Mouse (Mus musculus) left cerebral cortex, postnatal 14 days (tissue): Measurements from ENCODE around the gene Rassf4. TPM values are rescaled to one million over a fixed set of nuclear protein-coding genes. Genes with fewer than 3 reads are reported as not detected.
"Not testable (repeated sequence)": the region's sequence is repeated elsewhere in the genome, so short reads cannot be mapped to it uniquely, and the experiment has no call there.

ENCODE experiments used
- DNase-seq, 2 experiments: peaks; one replicate each; pipeline ENCODE4 v3.0.0; 2021 to 2022; ENCODE audit warnings: low spot score in 2 of 2, mixed read lengths in 1 of 2
- intact Hi-C: fragments of 180-260 bp; cut with DNase I; formaldehyde crosslinking; loops from one replicate; pipeline ENCODE4 v1.15.1; 2025
- total RNA-seq, 2 experiments: library from RNA; stranded (reverse); gene quantifications; 2 replicates each; pipeline ENCODE4 v1.2.3; 2021

Rassf4 gene
- total RNA-seq, 2 experiments from 2014 or later = 4.3 to 5.0 TPM

DNA sequence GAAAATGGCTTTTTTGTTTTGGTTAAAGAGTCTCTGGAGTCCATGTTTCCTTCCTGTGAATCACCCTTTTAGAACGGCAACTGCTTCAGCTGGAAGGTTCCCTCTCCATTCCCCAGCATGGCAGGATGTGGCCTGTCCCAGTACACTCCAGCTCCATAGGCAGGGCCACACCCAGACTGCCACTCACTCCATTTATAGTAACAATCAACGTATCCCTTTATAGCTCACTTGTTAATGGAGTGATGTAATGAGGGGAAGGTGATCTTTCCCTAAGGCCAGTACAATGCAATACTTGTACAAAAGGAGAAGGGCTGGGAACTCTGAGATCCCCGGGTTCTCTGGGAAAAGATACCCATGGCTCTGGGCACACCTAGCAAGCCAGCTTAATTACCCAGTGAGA, 29.4 kb downstream of the Rassf4 start:
- intact Hi-C loops = no loop called here
- no peak for DNase-seq

DNA sequence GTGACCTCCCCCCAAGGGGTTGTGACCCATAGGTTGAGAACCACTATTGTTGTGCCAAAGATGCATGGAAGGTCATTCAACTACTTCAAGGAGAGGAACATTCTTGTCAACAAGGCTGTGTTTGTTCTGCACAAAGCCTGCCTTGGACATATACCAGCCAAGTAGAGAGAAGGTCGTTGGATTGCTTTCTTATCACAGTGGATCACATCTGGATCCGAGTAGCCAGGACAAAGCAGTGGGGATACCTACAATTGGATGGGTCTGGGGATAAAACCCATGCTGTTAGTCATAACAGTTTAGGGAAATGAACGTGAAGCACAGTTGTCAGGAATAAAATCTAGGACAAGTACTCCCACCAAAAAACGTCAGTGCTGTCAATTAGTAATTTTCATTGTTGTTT, 29.9 kb downstream of the Rassf4 start:
- DNase-seq = no peak
- intact Hi-C loops = no loop called here

DNA sequence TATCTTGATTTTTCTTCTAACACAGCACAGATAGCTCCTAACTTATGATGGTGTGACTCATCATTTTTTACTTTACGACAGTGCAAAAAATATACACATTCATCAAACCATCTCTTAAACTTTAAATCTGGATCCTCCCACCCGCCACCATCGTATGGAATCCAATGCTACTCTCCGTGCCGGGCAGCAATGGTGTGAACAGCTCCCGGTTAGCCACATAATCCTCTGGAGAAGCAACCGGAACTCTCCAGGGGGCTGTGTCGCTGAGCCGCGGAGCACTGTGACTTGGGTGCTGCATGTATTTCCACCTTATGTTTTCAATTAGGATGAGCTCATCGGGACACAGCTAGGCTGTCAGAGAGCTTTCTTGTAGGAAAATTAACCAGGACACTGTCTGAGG, 30.8 kb downstream of the Rassf4 start:
- peak; percentile 61 to 68 for DNase-seq
- intact Hi-C loops = no loop called here

DNA sequence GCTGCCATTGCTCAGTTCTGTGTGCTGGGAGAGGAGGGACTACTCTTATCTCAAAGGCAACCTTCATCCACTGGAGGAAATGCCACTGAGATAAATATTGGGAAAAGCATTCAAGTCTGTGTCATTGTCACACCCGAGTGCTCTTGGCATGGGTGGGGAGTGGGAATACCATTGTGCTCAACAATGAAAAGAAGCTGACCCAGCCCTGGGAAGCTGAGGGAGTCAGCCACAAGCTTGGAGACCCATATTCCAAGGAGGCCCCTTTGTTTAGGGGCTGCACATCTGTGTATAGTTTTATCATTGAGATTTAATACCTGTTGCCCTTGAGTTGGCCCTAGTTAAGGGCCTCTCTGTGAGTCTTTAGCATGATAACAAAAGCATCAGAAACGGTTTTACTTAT, 34.1 kb downstream of the Rassf4 start:
- intact Hi-C loops = no loop called here
- no peak for DNase-seq

DNA sequence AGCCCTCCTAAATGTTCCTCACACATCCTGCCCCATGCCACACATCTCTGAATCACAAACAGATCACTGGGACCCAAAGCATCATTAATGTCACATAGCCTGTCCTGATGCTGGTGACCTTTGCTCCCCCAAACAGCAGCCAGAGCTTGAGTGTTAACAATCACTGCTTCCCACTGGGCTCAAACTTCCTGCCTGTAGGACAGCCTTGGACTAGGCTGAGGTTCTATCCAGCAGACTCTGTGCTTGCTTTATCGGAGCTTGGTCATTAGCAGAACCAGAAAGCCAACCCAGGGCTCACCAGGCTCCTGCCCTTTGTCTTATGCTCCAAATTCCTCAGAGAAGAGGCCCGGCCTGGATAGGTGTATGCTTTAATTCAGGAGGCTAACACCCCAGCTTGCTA, 34.9 kb downstream of the Rassf4 start:
- no peak for DNase-seq

DNA sequence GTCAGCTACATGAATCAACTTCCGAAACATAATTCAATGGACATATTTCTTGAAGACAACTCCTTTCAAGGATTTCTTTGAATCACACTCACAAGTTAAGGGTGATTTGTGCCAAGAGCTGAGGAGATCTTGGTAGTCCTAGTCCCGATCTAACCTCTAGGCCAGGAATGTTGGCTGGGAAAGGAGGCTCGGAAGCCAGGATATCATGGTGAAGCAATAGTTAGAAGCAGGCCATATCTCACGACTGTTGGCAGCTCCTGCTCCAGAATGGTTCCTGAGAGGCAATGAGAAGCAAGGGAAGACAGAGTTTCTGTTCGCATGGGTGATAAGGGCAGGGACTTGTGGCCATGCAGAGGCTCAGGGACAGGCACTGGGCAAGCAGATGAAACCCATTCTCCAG, 36.3 kb downstream of the Rassf4 start:
- intact Hi-C loops = no loop called here
- no peak for DNase-seq

More for the DNA sequence above, 34.9 kb downstream of the Rassf4 start:
- intact Hi-C loops = no loop called here

DNA sequence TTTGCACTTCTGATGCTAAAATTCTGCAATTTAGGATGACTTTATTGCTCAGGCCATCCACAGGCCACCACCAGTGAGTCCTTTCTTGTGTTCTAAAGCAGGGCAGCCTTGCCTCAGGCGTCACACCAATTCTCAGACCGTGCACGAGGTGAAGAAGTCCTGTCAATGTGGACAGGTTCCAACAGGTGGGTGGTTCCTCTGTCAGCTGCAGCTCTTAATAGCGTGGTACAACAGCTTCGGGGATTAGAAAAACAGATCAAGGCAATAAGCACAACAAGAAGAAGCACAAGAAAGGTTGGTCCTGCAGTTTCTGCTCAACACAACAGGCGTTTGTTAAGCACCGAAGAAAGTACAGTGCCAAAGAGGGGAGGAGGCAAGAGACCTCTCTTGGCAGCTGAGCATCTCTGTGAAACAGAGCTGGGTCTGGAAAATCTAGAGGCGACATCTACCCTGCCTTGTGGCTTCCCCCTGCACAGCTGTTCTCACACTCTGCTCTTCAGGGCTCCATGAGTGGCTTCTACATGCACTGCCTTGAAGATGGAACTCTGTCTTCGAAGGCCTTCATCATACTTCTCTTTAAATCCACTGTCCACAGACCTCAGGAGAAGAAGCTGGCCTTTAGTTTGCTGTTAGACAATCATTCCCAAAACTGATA, 37.0 kb downstream of the Rassf4 start:
- no peak for DNase-seq
- intact Hi-C loops = no loop called here

DNA sequence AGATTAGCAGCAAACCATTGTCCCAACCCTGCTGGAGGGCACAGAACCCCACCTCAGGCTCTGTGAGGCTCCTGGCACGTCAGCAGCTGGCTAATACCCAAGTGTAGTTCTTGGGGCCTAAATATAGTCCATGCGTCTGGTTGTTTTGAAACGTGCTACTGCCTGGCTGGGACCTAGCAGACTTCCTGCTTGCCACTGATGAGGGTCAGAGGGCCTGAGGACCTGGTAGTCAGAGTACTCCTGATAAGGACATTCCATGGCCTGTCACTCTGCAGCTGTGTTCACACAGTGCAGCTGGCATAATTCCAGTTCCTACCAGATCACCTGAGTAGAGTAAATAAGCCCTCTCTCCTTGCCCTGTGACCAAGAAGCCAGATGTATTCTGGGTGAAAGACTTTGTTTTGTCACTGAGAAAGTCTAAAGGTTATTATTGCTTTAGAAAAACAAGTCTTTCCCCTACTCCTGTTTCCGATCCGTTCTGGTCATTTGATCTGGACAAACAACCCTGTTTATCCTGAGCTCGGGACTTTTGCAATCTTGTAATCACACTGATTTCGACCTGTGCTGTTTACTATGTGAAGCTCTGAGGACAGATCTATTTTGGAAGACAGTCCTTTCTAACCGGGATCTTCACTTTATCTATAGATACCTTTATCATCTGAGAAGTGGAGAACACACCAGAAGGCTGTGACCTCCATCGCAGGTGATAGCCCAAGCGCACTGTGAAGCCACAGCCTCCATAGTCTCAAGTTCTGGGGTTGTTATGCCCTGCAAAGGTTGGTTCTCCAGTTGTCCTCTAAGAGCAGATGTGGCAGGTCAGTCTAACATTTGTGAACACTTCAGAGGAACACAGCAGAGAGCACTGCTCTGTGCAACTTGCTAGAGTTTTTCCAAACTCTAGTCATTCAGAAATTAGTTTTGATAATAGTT, 38.2 kb downstream of the Rassf4 start:
- DNase-seq = peak in 1 of 2 experiments; percentile 52
- intact Hi-C loops = no loop called here

DNA sequence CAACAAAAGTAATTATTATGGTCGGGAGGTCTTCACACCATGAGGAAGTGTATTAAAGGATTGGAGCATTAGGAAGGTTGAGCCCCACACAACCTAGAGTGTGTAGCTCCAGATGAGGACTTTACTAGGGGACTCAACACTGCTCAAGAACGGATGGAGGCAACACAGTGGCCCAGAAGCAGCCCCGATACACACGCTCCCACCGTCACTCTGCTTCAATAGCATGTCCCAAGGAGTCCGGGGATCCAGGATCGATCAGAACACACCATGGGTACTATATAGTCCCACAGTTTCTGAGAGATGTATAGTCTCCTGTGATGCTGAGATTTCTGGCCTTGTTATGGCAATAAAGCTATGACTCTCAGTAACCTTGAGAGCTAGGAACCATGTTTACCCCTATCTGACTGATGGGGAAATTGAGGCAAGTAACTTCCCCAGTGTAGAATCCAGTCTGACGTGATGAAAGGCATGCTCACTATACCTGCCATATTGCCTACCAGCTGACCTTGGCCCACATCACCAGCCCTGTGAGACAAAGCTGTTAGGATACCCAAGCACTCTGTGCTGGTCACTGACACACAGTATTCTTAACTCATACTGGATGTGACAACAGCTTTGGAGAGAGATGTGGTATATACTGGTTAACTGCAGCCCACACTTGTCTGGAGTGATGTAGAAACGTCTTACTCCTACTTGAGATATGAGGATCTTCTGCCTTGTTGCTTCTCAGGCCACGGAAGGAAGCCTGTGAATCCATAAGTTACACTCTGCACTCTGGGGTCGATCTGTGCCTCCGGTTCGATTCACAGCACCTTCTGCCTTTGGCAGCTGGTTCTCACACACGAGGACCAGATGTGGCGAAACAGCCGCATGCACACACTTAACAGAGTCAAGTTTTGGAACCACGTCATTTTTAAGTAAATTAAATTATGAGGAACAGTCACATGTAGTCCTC, 39.7 kb downstream of the Rassf4 start:
- intact Hi-C loops = no loop called here
- DNase-seq = no peak

DNA sequence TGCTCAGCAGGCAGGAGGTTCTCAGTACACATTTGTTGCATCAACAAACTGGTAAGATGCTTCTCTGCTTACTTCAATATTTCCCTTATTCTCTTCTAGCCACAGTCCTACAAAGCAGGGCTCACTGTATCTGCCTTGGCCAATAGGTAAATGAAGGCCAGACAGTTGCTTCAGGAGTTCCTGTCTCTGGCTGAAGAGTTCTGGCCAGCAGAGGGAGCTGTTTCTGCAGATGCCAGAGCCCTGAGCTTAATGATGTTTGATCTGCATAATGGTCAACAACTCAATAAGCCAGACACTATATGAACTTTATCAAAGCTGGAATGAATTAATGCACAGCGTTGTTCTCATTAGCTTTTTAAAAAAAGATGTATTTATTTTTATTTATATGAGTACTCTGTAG, 41.6 kb downstream of the Rassf4 start:
- DNase-seq = peak; percentile 71 to 86
- intact Hi-C loops = no loop called here

DNA sequence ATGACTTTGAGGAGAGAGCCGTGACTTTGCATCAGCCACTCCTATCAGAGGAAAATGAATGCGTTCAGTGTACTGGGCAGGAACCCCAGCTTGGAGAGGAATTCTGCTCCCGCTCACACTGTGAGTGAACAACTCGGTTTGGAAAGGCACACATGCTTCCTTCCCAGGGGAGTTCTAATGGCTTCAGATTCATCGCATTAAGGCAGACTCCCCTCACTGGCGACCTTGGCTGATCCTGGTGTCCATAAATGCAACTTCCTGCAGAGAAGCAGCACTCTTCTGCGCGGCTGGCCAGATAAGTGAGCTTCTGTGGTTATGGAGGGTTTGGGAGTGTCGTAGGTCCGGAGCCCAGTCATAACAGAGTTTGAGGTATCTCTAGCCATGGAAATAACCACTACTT, 44.0 kb downstream of the Rassf4 start:
- no peak for DNase-seq
- intact Hi-C loops = no loop called here

DNA sequence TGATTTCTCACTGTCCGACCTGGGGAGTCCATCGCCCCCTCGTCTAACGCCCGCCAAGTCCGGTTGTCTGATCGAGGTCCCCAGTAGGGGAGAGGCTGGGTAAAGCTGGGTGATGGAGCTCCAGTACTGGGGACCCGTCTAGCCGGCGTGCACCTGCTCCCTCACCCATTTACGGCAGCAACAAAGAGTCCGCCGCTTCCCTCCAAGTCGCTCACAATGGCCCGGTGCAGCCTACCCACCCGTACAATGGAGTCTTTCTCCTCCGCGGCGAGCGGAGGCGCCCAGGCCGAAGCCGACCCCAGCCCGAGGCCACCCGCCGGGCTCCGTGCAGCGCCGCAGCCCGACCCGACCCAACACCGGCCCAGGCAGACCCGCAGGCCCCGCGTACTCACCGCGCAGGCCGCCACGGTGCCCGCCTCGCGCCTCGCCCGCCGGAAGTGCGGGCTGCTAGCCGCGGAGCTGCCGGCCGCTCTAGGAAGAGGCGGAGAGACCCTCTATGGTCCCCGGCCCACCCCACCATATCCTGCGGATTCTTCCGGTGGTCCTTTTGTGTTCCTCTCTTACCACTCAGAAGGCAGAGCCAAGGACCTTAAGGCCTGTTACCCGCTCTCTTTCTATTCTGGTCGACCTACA, 45.1 kb downstream of the Rassf4 start, which contains the start of gene Zfp422:
Gene Zfp422, minus strand, starts transcription at position 461 of the 633 bp plus-strand sequence.
- intact Hi-C loops = no loop called here

DNA sequence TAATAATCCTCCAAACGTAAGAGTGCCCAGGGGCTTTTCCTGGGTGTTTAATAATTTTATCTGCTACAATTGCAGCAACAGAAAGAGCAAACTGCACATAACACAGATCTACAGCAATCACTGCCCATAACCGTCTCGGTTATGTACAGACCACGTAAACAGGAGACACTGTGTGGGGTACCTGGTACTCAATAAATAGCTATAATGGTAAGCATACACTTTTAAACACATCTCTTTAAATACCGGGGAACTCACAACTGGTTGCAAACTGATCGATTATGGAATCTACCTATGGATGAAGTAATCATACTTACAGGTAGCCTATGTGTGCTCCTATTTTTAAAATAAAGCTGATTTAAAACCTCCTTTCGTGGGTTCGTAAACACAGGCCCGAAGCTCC, 45.7 kb downstream of the Rassf4 start:
- DNase-seq = no peak
- intact Hi-C loops = no loop called here

More for the DNA sequence above, 45.1 kb downstream of the Rassf4 start, which contains the start of gene Zfp422:
- peak in 1 of 2 experiments; percentile 71 for DNase-seq

DNA sequence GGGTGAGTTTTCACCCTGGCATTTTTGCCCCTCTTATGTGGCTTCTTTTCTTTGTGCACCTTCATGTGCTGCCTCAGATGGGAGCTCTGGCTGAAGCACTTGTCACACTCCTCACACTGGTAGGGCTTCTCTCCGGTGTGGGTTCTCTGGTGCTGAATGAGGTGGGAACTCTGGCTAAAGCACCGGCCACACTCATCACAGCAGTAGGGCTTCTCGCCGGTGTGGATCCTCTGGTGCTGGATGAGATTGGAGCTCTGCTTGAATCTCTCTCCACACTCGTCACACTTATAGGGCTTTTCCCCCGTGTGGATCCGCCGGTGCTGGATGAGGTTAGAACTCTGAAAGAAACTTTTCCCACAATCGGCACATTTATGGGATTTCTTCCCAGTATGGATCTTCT, 47.3 kb downstream of the Rassf4 start:
- intact Hi-C loops, DNase-seq: not testable (repeated sequence)

DNA sequence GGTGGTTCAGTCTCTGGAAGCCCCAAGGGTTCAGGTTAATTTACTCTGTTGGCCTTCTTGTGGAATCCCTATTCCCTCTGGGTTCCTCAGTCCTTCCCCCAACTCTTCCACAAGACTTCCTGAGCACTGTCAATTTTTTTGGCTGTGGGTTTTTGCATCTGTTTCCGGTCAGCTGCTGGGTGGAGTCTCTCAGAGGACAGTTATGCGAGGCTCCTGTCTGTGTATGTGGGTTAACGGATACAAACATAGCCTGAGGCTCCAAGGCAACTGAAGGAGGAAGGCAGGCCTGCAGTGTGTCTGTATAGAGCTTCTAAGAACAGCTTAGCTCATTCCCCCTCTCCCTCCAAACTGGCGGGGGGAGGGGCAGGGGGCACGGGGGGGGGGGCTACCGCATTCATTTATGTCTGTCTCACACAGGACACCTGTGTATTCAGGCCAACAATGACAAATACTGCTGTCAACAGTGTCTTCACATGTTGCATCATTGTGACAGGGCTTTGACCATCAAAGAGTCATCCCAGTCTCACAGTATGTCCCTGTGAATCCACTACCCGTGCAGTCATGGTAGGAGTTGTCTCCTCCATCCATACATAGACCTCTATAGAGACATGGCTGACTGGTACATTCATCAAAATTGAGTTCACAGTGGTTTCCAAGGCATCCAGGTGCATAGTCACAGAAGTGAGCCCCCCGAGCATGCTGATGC, 52.3 kb downstream of the Rassf4 start:
- intact Hi-C loops = no loop called here
- no peak for DNase-seq

DNA sequence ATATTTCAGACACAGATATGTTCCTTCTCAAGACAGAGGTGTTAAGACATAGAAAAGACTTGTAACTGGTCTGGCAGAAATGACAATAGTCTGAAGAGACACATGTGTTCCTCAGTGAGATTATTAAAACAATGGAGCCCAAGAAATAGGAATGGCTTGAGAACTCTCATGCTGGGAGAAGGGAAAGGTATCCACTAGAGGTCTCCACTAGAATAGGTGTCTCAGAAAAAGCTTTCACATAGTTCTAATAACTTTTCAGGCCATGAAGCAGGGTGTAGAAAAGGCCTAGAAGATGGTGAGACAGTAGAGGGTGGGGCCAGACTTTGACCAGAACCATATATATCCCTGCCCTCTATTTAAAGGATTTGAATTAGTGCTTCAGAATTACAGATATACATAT, 55.7 kb downstream of the Rassf4 start:
- no peak for DNase-seq
- intact Hi-C loops = no loop called here

DNA sequence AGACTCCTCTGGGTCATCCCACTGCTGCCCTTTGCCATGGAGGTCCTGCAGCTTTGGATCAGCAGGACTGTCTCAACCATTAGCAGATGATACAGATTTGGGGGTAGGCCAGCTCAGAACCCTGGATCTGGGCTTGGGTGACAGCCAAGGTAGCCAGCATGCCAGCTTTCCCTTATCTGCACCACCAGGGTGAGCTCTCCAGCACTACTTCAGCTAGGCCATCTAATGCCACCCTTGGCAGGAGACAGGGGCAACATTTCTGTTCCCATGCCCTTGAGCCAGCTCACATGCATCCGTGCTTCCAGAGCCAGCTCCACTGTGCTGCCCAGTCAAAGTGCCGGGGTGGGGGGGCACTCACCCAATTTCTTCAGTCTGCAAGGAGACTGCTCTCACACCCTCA, 58.0 kb downstream of the Rassf4 start:
- intact Hi-C loops = no loop called here
- no peak for DNase-seq

DNA sequence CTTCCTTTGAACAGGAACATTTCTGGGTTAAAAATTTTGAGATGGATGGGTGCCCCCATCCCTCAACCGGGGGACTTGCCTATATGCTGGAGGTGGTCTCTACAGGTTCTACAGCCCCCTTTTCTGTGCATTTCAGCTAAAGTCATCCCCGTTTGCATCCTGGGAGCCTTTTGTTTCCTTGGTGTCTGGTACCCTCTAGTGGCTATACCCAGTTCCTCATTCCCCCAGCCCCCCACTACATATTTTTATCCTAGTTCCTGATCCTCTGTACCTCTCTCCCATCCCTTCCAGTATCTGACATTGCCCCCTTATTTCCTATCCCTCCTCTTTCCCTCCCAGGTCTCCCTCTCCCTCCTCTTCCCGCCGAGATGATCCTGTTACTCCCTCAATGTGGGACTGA, 66.5 kb downstream of the Rassf4 start:
- intact Hi-C loops = no loop called here

DNA sequence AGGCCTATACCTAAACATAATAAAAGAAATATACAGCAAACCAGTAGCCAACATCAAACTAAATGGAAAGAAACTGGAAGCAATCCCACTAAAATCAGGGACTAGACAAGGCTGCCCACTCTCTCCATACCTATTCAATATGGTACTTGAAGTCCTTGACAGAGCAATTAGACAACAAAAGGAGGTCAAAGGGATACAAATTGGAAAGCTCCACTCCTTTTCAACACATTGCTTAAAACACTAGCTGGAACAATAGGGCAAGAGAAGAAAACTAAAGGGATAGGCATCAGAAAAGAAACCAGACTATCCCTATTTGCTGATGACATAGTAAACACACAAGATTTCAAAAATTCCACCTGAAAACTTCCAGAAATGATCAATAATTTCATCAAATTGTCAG, 72.8 kb downstream of the Rassf4 start:
- intact Hi-C loops, DNase-seq: not testable (repeated sequence)

More for the DNA sequence above, 66.5 kb downstream of the Rassf4 start:
- no peak for DNase-seq
